Mouse (Mus musculus) kidney, postnatal 14 days (tissue): ENCODE results near the gene Tm4sf5.
"Not testable (repeated sequence)": the region's sequence is repeated elsewhere in the genome, so short reads cannot be mapped to it uniquely, and the experiment has no call there.

Experiments used
- DNase-seq: peaks from one replicate; pipeline ENCODE4 v3.0.0; 2022; ENCODE audit warnings: mixed read lengths

Gene Tm4sf5

DNA sequence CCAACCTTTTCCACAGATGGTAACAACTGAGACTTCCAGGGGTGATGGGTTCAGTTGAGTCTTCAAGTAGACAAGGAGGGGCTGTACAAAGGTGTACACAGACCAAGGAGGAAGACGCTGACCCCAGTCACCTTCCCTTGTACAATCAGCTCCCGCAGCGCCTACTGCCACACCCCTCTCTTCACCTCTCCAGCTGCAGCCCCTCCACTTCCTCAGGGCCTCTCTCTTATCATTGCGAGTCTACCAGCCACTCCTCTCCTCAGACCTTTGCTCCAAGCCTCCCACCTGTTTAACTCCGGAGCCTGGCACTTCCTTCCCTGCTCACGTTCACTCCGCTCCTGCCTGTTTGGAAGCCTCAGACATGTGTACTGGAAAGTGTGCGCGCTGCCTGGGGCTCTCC is at the start of gene Tm4sf5:
Gene Tm4sf5, plus strand, starts transcription at position 275 of the 400 bp plus-strand sequence.
- no peak for DNase-seq

DNA sequence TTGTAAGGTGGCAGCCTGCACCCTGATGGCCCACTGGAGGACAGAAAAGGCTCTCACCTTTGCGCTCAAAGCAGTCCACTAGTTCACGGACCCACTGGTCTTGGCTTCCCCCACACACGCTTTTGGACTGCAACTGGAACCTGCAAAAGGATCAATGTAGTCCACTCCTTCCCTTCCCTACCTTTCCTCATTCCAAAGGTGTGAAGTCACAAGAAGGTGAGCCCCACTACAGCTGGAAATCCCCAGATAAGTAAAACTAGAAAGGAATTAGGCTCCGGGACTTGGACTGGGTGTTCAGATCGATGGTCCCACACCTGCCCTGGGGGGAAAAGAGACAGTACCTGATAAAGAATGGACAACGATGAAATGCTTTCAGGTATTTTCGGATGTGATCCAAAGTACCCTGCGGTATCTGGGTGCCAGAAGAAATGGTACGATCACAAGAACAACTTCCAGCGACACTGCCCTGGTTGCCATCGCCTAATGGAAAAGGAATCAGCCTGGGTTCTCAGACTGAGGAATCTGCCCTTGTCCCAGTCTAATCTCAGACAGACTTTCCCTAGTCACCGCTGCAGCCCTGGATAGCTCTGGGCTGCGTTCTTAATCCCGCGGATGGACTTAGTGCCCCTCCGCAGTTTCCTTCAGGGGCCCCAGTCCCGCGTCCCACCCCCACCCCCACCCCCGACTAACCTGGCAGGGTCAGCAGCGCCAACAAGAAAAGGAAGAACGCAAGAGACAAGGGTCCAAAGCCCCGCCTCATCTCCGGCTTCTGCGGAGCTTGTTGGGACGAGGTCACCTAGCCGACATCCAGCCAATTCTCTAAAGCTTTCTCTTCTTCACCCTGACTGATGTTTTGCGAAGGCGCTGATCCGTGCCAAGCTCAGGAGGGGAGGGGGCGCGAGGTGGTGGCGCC is 46.1 kb upstream of the Tm4sf5 start, which contains the start of gene Zmynd15:
Gene Zmynd15, plus strand, starts transcription at position 746 of the 913 bp plus-strand sequence.
- DNase-seq = no peak

DNA sequence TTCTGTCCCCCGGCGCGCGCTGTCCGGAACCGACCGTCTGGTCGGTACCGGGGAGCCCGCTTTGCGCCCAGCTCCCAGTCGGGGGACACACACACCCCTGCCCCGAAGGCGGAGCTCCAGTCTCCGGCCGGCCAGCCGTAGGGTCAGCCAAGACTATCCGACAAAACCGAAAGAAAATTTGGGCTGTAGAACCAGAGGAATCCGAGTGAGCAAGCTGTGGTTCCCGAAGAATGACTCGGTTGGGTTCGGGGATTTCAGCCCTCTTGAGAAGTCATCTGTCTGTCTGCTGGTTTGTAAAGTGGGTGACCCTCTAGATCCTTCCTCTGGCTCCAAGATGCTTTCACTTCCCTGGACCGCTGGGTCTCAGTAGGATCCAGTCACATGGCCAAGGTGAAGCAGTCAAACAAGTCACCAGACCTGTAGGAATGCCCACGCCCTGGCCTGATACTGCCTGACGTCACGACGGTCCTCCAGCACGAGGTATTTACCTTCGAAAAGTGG is 45.4 kb upstream of the Tm4sf5 start, which contains the start of gene Cxcl16:
Gene Cxcl16, minus strand, starts transcription at position 384 of the 501 bp plus-strand sequence.
- DNase-seq = peak; percentile 66

DNA sequence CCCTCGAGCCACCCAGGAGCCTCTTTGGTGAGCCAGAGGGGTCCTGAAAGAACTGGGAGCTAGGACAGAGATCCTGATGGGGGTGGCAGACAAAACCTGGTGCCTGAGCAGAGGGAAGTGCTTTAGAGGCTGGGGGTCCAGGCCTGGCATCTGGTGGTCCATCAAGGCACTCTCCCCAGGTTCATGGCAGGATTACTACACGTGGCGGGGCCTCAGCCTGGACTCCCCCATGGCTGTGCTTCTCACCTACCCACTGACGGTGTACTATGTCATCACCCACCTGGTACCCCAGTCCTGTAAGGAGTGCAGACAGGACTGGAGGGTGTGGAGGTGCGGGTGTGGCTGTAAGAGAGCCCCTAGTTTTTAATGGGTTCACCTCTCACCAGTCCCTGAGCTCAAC is 41.1 kb upstream of the Tm4sf5 start:
- no peak for DNase-seq

DNA sequence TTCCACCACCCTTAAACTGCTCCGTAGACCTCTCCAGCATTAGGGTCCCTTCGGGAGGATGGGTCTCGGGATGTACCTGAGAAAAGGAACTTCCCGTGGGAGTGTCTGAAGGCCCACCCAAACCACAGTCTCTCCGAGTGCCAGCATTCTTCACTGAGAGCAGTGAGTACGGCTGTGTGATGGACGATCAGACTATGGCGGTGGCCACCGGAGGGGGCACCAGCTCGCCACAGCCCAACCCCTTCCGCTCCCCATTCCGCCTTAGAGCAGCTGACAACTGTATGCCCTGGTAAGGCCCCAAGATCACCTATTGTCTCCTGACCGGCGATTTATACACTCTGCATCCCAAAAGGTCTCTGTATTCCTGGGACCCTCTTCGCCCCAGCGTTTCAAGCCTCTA is 39.8 kb upstream of the Tm4sf5 start:
- no peak for DNase-seq

DNA sequence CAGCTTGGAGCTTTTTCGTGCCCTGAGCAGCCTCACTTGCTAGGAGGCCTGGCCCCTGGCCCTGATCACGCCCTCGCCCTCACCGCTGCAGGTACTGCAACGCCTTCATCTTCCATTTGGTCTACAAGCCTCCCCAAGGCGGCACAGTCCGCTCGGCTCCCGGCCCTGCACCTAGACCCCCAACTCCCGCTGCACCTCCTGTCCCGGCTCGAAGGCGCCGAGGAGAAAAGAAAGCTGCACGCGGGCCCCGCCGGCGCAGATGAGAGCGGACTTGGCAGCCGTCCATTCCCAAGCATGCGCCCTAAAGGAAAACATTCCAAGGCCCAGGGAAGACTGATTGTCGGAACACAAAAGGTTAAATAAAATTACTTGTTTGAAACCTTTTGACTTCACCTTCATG is 39.2 kb upstream of the Tm4sf5 start:
- DNase-seq = peak; percentile 63

DNA sequence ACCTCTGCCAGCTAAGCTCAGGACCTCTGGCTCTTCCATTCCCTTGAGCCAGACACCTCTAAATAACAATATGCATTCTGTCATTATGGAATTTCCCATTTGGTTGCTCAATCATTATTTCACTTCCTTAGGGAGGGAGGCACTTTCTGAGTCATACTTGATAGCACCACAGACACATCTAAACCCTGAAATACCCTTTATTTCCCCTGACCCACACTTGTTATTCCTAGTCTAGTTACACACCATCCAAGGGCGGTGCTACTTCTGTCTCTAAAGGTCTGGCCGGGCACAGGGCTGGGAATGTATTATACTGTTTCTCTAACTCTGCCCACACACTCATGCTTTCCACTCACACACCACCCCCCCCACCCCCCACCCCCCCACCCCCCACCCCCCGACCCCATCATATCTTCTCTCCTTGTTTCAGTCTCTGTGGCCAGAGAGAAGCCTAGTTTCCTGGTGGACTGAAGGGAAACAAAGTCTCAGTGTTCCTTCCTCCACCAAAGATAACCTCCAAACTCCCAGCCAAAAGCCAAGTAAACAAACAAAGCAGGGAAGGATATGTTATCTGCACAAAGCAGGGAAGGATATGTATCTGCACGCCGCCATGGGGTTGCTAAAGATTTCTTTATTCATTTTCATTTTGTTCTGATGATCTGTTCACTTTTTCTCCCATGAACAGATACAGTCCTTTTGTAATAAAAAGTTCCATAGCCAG is 37.0 kb upstream of the Tm4sf5 start:
- DNase-seq = no peak

DNA sequence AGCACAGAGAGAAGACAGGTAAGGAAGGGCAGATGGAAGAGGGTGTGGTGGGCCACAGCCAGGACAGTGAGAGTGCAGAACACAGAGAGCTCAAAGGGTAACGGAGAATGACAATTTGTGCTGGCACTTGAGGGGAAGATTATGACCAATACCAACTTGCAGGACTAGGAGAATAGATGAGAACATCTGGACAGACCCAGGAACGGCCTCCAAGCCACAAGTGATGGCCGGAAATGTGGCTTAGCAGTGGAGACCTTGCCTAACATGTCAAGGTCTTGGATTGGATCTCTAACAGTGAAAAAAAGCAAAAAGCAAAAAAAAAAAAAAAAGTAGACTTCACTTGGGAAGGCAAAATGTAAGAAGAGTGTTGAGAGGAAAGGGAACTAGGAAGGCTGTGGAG is 35.3 kb upstream of the Tm4sf5 start:
- no peak for DNase-seq

DNA sequence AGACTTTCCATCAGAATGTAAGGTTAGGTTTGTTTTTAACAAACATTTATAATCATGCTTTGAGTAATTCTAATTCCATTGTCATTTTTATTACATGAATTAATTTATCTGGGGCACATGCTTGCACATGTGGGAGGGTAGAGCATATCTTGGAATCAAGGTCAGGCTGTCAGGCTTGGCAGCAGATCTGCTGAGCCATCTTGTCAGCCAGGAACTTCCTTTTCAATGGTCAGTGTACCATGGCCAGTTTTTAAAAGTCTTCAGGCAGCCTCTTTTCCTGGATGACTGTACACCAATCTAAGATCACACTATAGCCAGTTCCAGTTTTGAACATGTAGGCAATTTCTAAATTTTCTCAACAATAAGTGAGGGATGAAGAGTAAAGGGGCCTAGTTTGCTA is 32.3 kb upstream of the Tm4sf5 start:
- DNase-seq = peak; percentile 61

DNA sequence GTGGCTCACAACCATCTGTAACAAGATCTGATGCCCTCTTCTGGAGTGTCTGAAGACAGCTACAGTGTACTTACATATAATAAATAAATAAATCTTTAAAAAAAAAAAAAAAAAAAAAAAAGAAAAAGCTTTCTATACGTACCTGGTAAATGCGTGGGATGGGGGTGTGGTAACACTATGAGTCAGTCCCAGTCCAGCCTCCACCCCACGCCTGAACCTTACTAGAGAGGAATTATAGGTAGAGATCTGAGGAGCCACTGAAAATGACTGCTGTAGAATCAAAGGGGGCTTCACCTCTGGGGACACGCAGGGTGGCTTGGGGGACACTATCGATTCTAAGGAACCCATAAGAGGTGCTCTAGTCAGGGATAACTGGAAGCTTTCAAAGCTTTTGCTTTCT is 31.8 kb upstream of the Tm4sf5 start:
- DNase-seq = not testable (repeated sequence)

DNA sequence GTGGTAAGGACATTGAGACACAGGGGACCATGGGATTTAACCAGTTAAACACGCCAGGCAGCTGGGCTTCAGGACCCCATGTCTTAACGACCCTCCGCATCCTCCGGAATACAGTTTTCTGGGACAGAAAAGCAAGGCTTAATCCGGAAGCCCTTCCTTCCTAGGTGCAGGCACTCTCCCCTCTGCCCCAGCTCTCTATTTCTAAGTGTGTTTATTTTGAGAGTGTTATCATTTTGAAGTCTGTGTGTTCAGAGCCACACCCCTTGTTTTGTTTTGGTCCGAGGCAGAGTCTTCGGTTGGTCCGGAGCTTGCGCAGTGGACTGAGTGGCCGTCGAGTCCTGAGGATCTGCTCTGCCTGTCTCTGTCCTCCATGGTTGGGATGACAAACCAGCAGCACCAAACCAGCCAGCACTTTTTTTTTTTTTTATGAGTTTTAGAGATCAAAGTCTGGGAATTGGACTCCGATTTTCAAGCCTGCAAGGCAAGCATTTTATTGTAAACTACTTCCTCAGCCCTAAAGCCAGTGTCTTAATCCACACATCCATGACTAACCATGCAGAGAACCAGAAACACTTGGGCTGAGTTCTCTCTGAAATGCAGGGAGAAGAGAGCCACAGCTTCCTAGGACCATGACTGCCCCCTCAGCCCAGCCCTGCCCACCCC is 30.0 kb upstream of the Tm4sf5 start:
- DNase-seq = peak; percentile 59

DNA sequence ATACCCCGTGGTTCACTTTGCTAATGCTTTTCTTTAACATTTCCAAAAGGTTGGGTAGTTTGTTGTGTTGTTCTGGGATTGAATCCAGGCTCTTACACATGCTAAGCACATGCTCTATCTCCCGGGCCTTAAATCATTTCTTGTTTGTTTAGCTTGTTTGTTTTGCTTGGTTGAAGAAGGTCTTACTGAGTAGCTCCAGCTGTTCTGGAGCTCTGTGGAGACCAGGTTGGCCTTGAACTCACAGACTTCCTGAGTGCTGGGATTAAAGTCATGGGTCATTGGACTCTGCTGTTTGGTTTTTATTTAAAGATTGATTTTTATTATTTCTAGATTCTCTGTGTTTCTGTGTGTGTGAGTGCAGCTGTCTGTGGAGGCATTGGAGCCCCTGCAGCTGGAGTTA is 19.5 kb upstream of the Tm4sf5 start:
- DNase-seq = peak; percentile 64

DNA sequence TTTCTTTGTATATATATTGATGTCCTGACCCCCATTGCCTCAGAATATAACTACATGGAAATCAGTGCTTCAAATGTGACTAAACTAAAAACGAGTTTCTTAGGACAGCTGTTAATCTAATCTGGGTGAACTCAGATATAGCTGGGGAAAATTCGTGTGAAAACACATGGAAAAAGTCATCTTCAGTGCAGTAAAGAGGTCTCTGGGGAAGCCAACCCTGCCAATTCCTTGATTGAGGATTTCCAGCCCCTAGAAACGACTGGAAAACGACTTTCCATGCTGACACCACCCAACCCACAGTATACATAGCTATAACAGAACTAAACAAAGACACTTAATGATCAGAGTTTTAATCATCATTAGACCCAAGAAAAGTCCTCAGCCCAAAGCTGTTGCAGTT is 17.2 kb upstream of the Tm4sf5 start:
- DNase-seq = no peak

DNA sequence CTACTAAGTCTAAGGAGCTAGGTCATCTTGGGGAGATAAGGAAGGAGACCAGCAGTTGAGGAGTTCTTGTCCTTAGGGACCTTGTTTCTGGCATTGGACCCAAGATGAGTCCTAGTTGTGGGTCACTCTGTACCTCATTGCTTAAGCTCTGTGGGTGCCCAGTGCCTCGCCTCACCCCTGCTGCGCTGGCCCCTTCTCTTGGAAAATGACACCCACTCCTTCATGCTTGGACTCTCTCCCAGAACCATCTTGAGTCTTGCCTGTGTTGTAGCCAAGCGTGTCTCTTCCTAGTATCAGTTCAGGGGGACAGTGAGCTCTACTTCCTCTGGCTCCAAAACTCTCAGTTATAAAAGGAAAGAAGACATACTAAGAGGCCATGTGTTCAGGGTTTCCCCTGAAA is 15.9 kb upstream of the Tm4sf5 start:
- no peak for DNase-seq

DNA sequence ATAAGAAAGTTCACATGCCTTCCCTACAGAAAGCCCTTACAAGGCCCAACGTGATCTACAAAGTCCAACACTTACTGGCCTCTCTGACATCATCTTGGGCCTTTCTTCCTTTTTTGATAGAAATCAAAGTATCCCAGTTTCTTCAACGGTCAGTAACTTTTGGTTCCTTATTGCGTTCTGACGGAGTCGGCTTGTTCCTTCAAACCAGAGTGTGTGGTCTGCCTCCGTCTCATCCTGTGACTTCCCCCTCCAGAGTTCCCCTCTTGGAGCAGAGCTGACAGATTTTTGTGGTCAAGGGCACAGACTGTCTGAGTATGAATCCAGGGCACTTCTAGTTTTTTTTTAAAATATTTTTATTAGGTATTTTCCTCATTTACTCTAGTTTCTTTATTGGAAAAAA is 15.4 kb upstream of the Tm4sf5 start:
- DNase-seq = no peak

DNA sequence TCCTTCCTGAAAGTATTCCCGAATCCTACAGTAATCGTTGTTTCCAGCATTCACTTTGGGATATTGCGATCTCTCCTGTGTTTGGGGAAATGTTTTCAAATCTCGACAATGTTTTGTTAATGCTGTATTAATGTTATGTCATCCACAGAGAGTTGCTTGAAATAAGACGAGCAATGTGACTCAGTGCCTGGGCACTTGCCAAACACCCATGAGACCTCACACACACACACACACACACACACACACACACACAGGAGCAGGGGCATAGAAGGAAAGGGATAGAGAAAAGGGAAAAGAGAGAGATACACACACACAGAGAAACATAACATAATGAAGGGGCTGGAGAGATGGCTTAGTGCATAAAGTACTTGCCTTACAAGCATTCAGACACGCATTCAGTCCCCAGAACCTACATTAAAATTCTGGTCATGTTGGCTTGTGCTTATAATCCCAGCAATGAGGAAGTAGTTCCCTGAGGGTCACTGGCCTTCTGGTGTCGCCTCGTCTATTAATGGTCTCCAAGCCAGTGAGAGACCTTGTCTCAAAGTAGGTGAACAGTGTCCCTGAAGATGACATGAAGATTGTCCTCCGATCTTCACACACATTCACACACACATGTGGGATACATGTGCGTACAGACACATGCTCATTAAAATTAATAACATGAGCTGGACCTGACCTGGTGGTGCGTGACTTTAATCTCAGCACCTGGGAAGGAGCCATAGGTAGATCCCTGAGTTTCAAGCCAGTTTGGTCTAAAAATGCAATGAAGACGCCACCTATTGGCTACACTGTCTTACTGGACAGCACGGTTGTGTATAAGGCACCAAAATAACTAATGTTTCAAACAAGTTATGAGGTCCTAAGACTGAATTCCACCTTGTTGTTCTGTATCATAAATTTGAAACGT is 5.2 kb upstream of the Tm4sf5 start:
- DNase-seq = peak; percentile 58

DNA sequence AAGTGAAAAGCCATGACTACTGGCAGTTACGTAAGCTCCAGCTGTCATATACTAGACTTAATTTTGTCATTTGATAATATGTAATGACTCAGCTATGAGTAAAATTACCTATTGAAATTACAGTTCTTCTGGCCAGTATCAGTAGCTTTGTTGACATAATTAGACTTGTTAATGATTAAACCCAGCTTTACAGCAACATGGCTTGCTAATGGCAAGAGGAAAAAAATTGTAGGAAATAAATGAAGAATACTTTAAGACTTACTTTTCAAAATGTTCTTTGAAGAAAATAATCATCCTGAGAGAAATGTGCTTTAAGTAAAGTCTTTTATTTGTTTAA is 4.6 kb upstream of the Tm4sf5 start:
- no peak for DNase-seq

DNA sequence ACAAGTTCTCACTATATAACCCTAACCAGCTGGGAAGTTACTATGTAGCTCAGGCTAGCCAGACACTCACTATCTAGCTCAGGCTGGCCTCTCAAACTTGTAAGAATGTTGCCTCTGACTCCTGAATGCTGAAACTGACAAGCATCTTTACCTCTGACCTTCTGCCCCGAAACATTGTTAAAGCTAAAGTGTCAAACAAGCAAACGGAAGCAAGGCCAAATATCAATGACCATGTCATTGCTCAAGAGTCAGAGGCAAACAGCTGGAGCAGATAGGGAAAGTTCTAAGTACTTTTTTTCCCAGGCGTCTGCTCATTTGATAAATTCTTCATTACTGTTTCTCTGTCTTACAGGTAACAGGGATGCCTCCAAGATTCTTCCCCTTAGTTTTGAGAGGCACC is 3.0 kb upstream of the Tm4sf5 start:
- DNase-seq = no peak

DNA sequence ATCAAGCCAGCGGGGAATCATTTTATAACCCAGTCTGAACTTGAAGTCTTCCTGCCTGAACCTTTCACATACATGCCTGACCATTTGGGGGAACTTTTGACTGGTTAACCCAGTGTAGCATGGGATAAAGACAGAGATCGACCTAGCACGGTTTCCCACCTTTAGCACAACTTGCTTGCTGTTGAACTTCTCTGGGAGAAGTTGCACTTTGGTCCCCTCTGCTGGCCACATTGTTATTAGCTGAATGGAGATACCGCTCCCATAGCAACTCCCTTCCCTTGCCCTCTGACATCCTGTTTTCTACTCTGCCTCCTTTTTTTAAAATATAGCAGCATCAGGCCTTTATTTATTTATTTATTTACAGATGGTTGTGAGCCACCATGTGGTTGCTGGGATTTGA is 1.3 kb downstream of the Tm4sf5 start:
- DNase-seq = peak; percentile 83

DNA sequence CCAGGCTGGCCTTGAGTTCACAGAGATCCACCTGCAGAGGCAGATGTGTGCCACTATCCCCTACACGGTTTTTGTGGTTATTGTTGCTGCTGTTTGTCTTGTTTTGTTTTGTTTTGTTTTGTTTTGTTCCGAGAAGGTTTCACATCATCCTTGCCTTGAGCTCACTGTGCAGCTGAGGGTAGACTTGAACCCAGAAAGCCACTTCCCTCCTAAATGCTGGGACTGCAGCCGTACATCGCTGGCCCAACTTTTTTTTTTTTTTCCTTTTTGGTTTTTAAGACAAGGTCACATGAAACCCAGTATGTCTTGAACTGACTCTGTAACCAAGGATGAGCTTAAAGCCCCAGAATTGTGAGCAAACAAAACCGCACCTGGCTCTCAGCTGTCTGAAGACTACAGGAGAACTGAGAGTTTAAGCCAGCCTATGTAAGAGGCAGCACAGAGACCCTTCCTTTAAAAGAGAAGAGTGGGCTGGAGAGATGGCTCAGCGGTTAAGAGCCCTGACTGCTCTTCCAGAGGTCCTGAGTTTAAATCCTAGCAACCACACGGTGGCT is 2.0 kb downstream of the Tm4sf5 start:
- DNase-seq = no peak

DNA sequence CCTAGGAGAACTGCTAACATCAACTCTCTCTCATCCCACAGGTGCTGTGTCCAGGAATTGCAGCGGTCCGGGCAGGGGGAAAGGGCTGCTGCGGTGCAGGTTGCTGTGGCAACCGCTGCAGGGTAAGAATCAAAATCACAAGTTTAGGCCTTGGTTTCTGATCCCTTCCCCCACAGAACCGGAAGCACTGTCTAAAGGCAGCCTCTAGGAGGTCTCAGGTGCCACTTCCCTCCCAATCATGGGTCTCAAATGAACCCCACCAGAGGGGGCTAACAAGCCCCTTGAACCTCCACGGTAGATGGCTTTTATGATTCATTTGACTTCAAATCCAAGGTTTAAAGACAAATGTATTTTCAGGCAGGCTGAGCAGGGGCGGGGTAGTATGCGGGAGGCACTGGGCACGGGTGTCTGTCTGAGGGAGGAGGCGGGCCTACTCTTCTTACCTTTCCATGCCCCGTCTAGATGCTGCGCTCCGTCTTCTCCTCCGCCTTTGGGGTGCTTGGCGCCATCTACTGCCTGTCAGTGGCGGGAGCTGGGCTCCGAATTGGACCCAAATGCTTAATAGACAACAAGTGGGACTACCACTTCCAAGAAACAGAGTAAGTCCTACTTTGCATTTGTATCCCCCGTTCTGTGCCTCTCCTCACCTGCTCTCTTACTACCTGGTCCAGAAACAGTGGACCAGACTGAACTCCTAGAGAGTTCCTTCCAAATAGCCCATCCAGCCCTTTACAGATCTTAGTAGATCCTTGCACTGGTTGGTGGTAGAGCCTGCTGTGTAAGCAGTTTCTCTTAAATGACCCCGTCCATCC is 4.9 kb downstream of the Tm4sf5 start:
- peak; percentile 53 for DNase-seq
